Mouse (Mus musculus) lung, adult 2 months (tissue): ENCODE data around the gene Vps41.

Source experiments
- CTCF ChIP-seq: fragments of 200-500 bp; IDR thresholded peaks from 2 replicates; pipeline ENCODE4 v1.5.1; 2011; ENCODE audit warnings: mild to moderate bottlenecking, low read length, control low read depth; ENCODE audit not compliant: insufficient read depth
- POLR2A ChIP-seq: fragments of 200-500 bp; IDR thresholded peaks from 2 replicates; pipeline ENCODE4 v1.6.1; 2011; ENCODE audit warnings: low read depth, mild to moderate bottlenecking, control low read depth, low read length, borderline replicate concordance; ENCODE audit errors: extremely low read depth

- no peak for TF ChIP-seq CTCF
- TF ChIP-seq POLR2A: no peak
These were observed 13.6 kb downstream of the Vps41 start for GRCm38 (mm10) chr13:18730666-18731065.
